In genomic region chr3:100246286-100246825, GRCm38 (mm10) we compare ENCODE assay signal across 25 mouse cellular contexts.
DNase-seq lines count a peak whose midpoint lies in the region; ATAC-seq lines count a peak whose summit lies in the region.
"Had no signal": no experiment of that assay in that cellular context is flagged by ENCODE, and none has a peak within 500 bp of the region (broad histone marks: within the 10 kb centered on the region; RNA-seq: fewer than 3 reads in every experiment).

No protein-coding gene starts in this region.

- 64% methylated on average over 4 of the region's 4 CpGs for WGBS in limb, embryonic 11.5 days
- WGBS in limb, embryonic 10.5 days: 71% methylated on average over 4 of the region's 4 CpGs
- 52% methylated on average over 4 of the region's 4 CpGs for WGBS in hindbrain, embryonic 12.5 days

- H3K9ac ChIP-seq in limb, embryonic 11.5 days (ENCODE audit: low read length): no peak overlapping the region
- H3K9ac ChIP-seq in hindbrain, embryonic 12.5 days: no peak overlapping the region
- H3K9ac ChIP-seq: embryonic facial prominence, embryonic 15.5 days; forebrain, embryonic 15.5 days; heart, embryonic 12.5 days; hindbrain, embryonic 13.5 days; midbrain, embryonic 12.5 days; neural tube, embryonic 15.5 days; stomach, embryonic 15.5 days had no signal

- ATAC-seq in limb, embryonic 11.5 days (ENCODE audit: insufficient number of reproducible peaks, low FRiP score, low TSS enrichment, low read depth): no peak
- ATAC-seq in hindbrain, embryonic 12.5 days (ENCODE audit: low FRiP score): no peak
- ATAC-seq: CD4-positive, CD25-positive, alpha-beta regulatory T cell, adult 4 months; forebrain, embryonic 15.5 days; lung, postnatal 0 days had no signal

- no peak overlapping the region for H3K4me2 ChIP-seq in limb, embryonic 11.5 days (ENCODE audit: low read depth, severe bottlenecking)
- no peak overlapping the region for H3K4me2 ChIP-seq in hindbrain, embryonic 12.5 days (replicated peaks)
- H3K4me2 ChIP-seq: embryonic facial prominence, embryonic 15.5 days; forebrain, embryonic 15.5 days; heart, embryonic 12.5 days; hindbrain, embryonic 13.5 days; midbrain, embryonic 12.5 days; neural tube, embryonic 15.5 days; stomach, embryonic 15.5 days had no signal

- peak; percentile 53 for DNase-seq in adrenal gland, postnatal 10 days
- DNase-seq in adrenal gland, postnatal 25 days: no peak
- DNase-seq in limb, embryonic 11.5 days (ENCODE audit: low spot score): peak; percentile 18
- DNase-seq in limb, embryonic 10.5 days (ENCODE audit: low spot score): no peak
- peak; percentile 30 for DNase-seq in adrenal gland, postnatal 14 days
- peak; percentile 65 for DNase-seq in skeletal muscle tissue, adult 2 months (ENCODE audit: low read depth, low spot score)
- DNase-seq: cerebellum, adult 8-10 months; cerebellum, postnatal 36 days; kidney, adult 2 months; liver; right cerebral cortex, adult 18-20 months; right cerebral cortex, postnatal 4 days; thymus, adult 2 months had no signal

- no peak overlapping the region for H3K27ac ChIP-seq in limb, embryonic 11.5 days (replicated peaks; ENCODE audit: low read depth, low read length)
- H3K27ac ChIP-seq in limb, embryonic 10.5 days: no peak overlapping the region
- no peak overlapping the region for H3K27ac ChIP-seq in hindbrain, embryonic 12.5 days
- H3K27ac ChIP-seq: embryonic facial prominence, embryonic 15.5 days; forebrain, embryonic 15.5 days; hindbrain, embryonic 13.5 days; kidney, postnatal 0 days; left cerebral cortex, adult 2 months; midbrain, embryonic 12.5 days; neural tube, embryonic 15.5 days; stomach, embryonic 15.5 days had no signal

- no peaks in the 10 kb centered on the region for H3K36me3 ChIP-seq in limb, embryonic 11.5 days (ENCODE audit: control insufficient read depth, insufficient read depth, low read length)
- no peaks in the 10 kb centered on the region for H3K36me3 ChIP-seq in limb, embryonic 10.5 days
- H3K36me3 ChIP-seq in hindbrain, embryonic 12.5 days: no peaks in the 10 kb centered on the region
- H3K36me3 ChIP-seq: embryonic facial prominence, embryonic 15.5 days; forebrain, embryonic 15.5 days; heart, embryonic 12.5 days; hindbrain, embryonic 13.5 days; midbrain, embryonic 12.5 days; neural tube, embryonic 15.5 days; stomach, embryonic 15.5 days had no signal

- no peaks in the 10 kb centered on the region for H3K9me3 ChIP-seq in limb, embryonic 11.5 days (ENCODE audit: control insufficient read depth, low read length)
- no peaks in the 10 kb centered on the region for H3K9me3 ChIP-seq in limb, embryonic 10.5 days (replicated peaks)
- no peaks in the 10 kb centered on the region for H3K9me3 ChIP-seq in hindbrain, embryonic 12.5 days (replicated peaks)
- H3K9me3 ChIP-seq: embryonic facial prominence, embryonic 15.5 days; forebrain, embryonic 15.5 days; heart, embryonic 12.5 days; hindbrain, embryonic 13.5 days; midbrain, embryonic 12.5 days; neural tube, embryonic 15.5 days; stomach, embryonic 15.5 days had no signal

- H3K27me3 ChIP-seq in limb, embryonic 11.5 days (ENCODE audit: control insufficient read depth, insufficient read depth, low read length): no peaks in the 10 kb centered on the region
- H3K27me3 ChIP-seq in limb, embryonic 10.5 days (ENCODE audit: low read depth, poor library complexity, severe bottlenecking): no peaks in the 10 kb centered on the region
- no peaks in the 10 kb centered on the region for H3K27me3 ChIP-seq in hindbrain, embryonic 12.5 days
- H3K27me3 ChIP-seq: embryonic facial prominence, embryonic 15.5 days; forebrain, embryonic 15.5 days; heart, embryonic 12.5 days; hindbrain, embryonic 13.5 days; midbrain, embryonic 12.5 days; neural tube, embryonic 15.5 days; stomach, embryonic 15.5 days had no signal

- no peak overlapping the region for H3K4me3 ChIP-seq in limb, embryonic 11.5 days (ENCODE audit: low read depth, low read length)
- no peak overlapping the region for H3K4me3 ChIP-seq in limb, embryonic 10.5 days
- no peak overlapping the region for H3K4me3 ChIP-seq in hindbrain, embryonic 12.5 days
- H3K4me3 ChIP-seq: embryonic facial prominence, embryonic 15.5 days; forebrain, embryonic 15.5 days; heart, embryonic 12.5 days; hindbrain, embryonic 13.5 days; left cerebral cortex, adult 2 months; midbrain, embryonic 12.5 days; neural tube, embryonic 15.5 days; stomach, embryonic 15.5 days had no signal

- H3K4me1 ChIP-seq in limb, embryonic 11.5 days (ENCODE audit: control insufficient read depth, insufficient read depth, low read length): no peaks in the 10 kb centered on the region
- H3K4me1 ChIP-seq in limb, embryonic 10.5 days: 0 out of 2 replicates have a peak, but pooled peaks cover 3% of the 10 kb centered on the region
- H3K4me1 ChIP-seq in hindbrain, embryonic 12.5 days: no peaks in the 10 kb centered on the region
- H3K4me1 ChIP-seq: embryonic facial prominence, embryonic 15.5 days; forebrain, embryonic 15.5 days; heart, embryonic 12.5 days; hindbrain, embryonic 13.5 days; midbrain, embryonic 12.5 days; neural tube, embryonic 15.5 days; stomach, embryonic 15.5 days had no signal

Comparison
In these comparisons a context has a peak if more than half of its experiments do, and no peak if none do; other contexts are left out.
1. DNase-seq: peak in adrenal gland, postnatal 10 days (single experiment), limb, embryonic 11.5 days (single experiment), adrenal gland, postnatal 14 days (single experiment) and skeletal muscle tissue, adult 2 months (single experiment); none in adrenal gland, postnatal 25 days (single experiment) and limb, embryonic 10.5 days (single experiment).